Mouse (Mus musculus): ENCODE measurements around the gene Ttll1.

The Ttll1 gene

DNA sequence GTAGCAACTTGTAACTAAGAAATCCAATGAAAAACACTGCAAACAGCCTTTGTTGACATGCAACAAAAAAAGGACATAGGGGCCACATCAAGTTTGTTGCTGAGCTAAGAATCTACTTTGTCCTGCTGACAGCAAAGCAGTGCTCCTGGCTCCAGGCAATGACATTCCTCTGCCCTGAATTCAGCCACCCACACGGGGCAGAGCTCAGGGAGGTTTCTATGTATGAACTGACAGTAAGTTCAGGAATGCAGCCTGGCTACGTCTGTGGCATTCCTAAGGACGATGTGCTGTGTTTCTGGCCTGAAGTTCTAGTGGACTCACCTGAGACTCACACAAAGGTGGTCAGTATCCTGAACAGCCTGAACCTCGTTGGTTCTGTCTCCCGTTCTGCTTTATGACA lies 70.0 kb downstream of the Ttll1 start:
- in situ Hi-C loops (cut with MboI; ENCODE audit: unreplicated experiment in 2 of 2): no loop called here

DNA sequence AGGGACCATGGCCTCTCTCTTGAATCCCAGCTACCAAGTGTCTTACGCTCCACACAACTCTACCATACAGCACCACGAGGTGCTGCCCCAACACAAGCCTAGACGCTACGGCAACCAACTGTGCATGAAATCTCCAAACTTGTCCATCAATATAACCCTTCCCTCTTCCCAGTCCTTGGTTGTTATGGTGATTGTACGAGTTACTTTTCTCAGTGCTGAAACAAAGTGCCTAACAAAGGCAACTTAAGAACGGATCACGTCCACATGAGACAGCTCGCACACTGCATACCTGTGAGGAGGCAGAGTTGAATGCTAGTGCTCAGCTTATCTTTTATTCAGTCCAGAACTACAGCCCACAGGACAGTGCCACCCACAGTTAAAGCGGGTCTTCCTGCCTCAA lies 74.2 kb downstream of the Ttll1 start:
- in situ Hi-C loops (cut with MboI; ENCODE audit: unreplicated experiment in 2 of 2): no loop called here

GRCm38 (mm10) chr15:83435324-83436090 lies 75.2 kb downstream of the Ttll1 start:
- in situ Hi-C loops (cut with MboI; ENCODE audit: unreplicated experiment in 2 of 2): no loop called here

GRCm38 (mm10) chr15:83434692-83435091 lies 76.0 kb downstream of the Ttll1 start:
- in situ Hi-C loops (cut with MboI; ENCODE audit: unreplicated experiment in 2 of 2): no loop called here

Data from v-Abl transformed pro-B cells (cell line).